Mouse (Mus musculus): ENCODE measurements around the gene Pou6f2. TPM values are rescaled to one million over a fixed set of nuclear protein-coding genes. Genes with fewer than 3 reads are reported as not detected.

The Pou6f2 gene
- under 1 TPM in 1 of 3 experiments, not detected in 2; 0.44 TPM for polyA plus RNA-seq (2017; shearing (Covaris generic))

DNA sequence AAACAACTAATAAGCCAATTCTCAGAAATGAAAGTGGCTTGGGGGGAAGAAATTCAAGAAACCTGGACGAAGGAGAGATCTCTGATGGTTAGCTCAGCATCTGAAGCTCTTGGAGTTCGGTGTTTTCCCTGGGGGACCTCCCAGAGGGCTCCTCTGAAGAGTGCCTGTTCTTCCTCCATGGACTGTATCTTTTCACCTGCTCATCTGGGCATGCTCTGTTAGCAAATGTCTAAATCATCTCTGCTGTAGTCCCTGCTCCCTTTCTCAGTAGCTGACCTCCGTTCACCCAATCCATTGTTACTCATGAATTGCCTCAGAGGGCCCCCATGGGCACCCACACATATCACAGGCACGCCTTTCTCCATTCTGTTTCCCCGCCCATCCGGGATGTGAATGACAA lies at the start of gene Pou6f2:
Gene Pou6f2, minus strand, starts transcription at position 101 of the 400 bp plus-strand sequence.
- no peak for ATAC-seq

DNA sequence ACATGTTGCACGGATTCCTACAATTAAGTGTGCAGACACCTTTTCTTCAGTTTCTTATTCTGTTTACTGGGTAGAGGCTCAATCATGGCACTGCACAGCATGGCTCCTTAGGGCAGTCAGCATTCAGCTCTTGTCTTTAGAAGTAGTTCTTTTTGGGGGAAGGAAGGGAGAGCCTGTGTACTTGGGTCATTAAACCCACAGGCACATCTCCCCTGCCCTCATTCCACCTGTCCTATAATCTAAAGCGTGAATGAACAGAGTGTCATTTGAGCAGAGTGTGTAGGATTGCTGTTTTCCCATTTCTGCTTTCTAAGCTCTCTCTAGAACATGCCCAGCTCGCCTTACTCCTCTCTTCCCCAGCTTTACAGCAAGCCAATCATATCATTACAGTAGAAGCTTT lies 42.4 kb upstream of the Pou6f2 start:
- no peak for ATAC-seq

DNA sequence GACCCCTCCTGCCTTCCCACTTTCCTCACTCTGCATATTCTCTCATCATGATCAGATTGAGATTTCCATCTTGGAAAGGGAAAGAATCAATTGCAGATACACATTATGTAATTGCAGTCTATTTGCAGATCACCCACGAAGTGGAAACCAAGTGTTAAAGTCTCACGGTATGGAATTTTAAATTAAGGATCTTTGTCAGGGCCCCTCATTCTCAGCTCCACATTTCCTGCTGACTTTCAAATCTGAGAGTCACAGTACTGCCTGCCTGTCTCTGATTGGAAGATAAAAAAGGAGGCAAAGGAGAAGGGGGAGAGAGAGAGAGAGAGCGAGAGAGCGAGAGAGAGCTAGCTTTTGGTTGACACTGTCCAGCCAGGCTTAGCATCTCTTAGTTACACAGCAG lies 9.8 kb downstream of the Pou6f2 start:
- no peak for ATAC-seq

DNA sequence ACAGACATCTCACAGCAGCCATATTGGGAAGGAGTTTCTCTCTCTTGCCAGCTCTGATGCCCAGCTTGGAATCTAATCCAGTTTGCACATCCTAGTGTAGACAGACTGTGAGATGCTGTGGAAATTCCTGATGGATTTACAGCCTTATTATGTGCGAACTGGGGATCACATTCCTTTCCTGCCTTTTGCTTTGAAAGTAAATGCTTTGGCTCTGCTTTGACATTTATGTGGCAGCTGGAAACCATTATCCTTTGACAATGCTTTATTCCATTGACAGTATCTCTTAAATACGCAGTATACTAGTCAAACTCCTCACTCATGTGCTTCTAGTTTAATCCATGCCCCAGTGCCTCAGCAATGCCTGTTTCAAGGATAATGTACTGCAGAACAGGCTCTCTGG lies 34.1 kb downstream of the Pou6f2 start:
- ATAC-seq, result no peak

DNA sequence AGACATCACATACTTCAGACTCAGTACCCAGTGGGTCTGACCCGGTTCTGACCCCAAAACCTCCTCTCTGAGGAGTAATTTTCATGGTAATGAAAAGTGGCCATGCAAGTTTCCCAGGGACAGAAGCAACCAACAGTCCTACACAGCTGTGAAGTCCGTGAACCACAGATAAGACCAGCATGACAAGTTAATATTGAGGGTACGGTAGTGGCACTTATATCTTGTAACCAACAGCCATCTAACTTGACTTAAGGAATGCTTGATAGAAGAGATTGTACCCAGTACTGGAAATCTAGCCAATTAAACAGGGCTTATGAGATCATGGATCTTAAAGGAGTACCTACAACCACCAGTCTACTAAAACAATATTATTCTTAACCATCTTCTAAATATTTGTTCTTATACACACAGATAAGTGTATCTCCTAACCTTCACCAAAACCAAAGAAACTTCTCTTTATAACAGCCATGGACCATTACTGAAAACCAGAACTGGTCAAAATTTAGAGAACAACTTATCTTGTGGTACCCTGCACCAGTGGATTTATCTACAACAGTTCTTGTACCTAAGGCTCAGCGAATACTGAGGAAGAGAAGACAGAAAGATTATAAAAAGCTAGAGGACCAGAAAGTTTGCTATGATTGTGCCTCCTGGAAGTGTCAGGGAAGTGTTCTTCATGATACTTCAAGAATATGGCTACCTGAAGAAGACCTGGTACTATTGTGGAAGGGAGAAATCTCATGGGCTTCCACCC lies 52.7 kb downstream of the Pou6f2 start:
- ATAC-seq, result no peak

DNA sequence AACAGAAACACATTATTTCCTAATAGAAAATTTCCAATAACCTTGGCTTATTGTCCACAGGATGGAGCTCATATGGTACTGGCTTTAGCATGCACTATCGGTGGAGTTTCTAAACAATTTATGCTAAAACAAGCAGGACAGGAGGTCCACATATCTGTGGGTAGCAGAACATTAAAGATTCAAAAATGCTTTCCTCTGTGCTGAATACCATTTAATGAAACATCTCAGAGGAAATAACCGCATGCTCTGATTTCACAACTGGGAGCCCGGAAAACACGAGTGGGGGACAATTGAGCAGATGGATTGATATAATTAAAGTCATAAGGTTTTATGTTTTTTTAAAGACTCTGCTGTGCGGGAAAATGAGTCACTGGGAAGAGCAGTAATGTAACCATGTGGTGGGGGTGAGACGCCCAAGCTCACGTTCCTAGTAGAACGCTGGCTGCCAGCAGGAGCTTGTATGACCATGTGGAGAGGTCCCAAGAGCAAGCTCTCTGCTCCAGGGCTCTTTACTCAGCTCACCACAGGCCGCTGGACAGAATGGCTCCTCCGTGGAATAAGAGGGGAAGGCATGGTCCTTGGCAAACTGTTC lies 58.5 kb downstream of the Pou6f2 start:
- ATAC-seq, result no peak

DNA sequence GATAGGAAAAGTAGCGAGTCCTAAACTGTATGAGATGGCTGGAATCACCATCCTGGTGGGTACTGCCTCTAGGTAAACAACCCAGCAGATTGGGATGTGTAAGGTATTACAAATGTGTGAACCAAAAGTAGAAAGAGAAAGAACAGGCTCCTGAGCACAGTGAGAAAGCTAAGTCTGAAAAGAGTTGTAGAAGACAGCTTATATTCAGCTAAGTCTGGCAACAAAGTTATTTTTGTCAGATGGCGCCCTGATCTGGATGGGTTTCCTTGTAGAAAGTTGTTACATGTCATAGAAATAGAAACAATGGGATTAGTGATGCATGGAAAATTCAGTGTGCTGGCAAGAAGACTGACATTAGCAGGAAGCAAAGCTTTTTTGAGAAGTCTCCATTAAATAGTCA lies 59.5 kb downstream of the Pou6f2 start:
- ATAC-seq, result no peak

DNA sequence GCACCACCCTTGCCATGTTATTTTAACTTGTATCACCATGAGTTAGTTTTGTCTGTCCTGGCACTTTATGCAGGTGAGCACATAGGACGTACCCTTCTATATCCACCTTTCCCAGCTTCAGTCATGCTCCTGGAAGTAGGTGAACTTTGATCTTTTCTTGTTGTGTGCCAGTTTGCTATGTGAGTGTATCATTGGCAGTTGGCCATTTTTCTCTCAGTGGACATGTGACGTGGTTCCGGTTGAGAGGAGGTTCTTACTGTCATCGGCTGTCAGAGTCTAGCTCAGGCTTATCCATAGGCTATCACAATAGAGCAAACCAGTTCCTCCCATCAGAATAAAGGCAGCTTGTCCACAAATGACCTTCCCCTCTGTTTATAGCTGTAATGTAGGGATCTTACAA lies 63.5 kb downstream of the Pou6f2 start:
- no peak for ATAC-seq

DNA sequence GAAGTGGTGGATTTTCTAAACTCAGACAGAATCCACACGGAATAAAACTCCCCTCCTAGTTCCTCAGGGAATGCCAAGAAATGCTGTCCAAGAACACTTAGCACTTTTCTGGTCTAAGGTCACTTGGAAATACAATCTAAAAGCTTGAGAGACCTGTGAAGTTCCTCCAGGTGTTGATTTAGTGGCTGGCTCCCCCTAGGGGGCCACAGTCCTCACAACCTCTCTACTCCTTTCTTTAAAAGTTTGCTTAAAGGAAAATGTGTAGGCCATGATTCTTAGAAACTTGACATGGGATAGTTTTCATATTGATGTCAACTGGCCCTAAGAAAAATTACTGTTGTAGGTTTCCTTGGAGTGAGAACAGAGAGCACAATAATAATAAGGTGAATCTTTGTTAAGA lies 64.9 kb downstream of the Pou6f2 start:
- no peak for ATAC-seq

DNA sequence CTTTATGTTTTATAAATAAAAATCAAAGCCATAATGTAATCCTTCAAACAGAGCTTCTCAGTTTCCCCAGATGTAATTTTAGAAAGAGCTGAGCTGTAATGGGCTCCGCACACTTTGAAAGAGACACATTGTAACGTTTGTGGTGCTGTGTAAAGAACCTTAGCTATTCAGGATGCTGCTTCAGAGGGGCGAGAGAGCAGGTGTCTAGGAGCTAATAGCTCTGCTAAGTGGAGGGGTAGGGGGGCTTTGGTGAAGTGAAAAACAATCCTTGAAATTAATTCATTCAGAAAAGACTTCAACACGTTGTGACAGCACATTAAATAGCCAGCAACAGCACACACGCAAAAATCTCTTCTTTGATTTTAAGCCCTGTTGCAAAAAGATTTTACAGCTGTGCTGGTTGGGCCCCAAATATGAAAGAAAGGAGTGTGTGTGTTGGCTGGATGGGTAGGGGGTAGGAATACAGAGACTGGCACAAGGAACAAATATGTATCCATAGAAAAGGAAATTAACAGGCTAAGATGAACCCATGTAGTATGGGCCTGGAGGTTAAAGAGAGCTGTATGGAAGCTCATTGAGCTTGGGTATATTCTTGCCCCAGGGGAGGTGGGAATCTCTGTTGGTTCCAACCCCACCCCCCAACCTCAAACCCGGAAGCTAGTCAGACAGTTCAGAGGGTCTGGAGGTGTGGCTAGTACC lies 73.4 kb downstream of the Pou6f2 start:
- ATAC-seq, result no peak

DNA sequence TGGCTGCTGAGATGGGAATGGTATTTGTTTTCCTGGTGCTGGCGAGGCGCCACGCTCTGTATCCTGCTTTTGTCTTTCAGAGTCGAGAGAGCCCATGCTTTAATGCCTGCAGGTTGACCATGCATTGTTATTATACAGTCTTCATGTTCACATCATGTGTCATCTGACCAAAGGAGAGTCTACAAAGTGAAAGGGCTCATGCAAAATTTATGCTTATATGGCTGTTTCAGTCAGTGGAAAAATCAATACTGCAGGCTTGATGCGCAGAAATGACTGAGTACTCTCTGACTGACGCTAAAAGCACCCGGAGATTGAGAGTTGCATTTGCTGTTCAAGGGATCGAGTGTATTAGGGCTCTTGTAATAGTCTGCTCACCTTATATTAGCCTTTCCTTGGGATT lies 74.1 kb downstream of the Pou6f2 start:
- ATAC-seq, result no peak

DNA sequence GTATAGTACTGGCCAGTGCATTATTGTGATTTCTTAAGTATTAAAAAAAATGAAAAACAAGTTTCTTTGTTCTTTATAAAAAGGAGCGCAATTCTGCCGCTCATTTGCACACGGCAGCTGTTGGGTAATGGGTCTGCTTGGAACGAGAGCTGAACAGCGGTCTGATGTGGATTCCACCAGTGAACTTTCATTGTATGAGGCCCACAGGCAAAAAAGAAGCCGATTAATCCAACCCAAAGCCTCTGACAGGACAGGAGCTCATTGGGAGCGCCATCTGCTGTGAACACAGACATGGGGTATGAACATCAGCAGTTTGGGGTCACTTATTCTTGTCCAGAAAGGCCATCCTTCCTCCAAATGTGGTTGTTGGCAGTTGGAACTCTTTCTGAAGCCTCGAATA lies 84.9 kb downstream of the Pou6f2 start:
- ATAC-seq, result no peak

DNA sequence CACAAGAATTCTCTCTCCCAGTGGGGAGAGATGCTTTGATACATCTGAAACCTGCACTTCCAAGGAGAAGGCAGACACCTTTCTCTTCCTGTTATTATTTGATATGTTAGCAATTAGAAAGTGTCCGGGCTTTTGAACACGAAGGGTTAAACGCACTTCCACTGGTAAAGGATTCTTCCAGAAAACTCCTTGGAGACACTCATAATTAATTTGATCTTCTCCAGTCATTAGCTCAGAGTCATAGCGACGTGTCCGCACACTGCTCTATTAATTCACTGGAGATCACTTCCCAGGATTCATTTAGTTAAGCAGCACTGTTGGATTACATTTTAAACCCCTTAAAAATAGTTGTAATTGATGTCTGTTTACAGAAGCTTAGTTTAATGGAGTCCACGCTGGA lies 88.5 kb downstream of the Pou6f2 start:
- no peak for ATAC-seq

DNA sequence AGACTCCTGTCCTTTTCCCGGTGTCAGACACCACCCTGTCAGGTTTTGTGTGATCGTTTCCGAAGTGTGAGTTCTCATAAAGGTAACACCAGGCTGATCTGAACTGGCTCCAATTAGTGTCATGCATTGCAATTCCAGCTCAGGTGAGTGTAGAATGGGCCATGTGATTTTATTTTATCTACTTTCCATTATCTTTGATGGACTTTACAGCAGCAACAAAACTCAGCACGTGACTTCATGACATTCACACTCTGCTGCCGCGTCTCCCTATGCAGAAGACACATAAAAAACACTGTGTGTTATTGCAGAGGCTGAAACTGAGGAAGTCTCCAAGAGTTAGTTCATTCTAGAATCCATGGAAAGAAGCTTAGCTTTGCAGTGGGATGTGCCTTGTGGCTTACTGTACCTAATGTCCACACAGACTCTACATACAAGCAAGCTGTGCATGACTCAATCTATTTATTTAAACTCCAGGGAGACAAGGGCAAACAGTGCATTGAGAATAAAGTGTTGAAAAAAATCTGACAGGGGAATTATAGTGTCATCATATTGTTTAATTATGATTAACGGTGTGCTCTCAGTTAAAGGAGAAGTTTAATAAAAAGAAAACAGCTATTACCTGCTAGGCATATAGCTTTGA lies 90.9 kb downstream of the Pou6f2 start:
- no peak for ATAC-seq

DNA sequence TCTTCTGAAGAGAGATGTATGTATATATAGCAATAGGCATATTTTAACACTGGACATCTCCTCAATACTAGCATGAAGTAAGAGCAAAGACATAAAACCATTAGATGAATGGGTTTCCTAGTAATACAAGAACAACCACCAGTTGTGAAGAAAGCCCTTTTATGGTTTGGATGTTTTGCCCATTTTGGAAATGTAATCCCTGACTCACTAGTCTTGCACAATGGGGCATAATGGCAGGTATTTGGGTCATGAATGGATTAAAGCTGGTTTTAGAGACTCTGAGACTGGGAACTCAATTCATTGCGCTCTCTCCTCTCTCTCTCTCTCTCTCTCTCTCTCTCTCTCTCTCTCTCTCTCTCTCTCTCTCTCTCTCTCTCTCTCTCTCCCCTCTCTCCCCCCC lies 97.5 kb downstream of the Pou6f2 start:
- no peak for ATAC-seq

DNA sequence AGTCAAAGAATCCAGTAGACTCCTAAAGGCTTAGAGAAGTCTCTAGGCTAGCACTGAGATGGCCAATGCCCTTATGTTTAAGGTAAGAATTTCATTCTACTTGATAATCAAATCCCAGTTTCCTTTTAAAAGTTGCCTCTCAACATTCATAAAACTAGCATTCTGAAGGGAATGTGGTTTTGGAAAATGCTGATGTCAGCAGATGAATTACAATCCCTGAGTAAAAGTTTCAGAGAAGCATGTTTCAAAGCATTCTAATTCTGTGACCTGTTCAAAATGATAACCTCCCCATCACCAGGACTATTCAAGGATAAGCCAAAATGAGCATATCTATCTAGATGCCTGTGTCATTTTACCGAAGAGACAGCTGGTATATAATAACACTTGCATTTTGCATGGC lies 104.0 kb downstream of the Pou6f2 start:
- ATAC-seq, result no peak

DNA sequence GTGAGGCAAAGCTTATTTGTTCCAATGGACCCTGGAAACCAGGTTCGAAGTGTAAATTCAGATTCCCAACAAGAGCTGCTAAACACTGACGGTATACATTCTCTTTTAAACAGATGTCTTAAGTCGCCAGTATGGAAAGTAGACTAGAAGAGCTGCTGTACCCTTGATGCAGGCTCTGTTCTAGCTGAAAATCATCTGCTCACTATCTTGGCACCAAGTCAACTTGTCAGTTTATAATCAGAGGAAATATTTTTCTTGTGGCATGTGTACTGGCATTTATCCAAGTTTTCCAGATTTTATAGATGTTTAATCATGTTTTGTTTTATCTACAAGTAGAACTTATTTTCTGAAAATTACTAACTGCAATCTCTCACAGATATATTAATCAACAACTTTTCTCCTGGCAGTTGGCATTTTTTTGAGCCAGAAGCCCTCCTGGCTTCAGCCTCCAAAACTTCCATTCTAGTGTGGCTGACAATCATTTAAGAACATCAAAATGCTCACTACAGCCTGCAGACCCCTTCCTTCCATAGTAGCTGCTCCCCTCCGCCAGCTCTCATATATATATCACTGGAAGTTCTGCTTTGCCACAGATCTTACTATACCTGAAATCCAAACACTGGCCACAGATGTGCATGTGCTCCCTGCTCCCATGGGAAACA lies 107.1 kb downstream of the Pou6f2 start:
- ATAC-seq, result no peak

DNA sequence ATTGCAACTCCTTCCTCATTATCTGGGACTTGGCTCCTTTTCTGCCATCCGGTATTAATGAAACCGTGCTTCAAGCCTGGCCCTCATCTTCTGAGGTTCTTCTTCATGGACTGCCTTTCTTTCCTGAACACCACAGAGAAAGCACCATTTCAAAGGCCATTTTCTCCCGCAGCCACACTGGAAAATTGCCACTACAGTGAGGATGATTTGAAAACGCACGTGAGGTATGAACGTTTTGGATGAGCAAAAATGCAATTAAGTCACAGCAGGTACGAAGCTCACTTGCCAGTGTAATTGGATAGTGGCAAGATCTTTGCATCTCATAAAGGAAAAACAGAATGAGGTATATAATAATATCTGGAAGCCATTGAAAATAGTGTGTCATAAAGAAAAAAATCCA lies 110.0 kb downstream of the Pou6f2 start:
- no peak for ATAC-seq

DNA sequence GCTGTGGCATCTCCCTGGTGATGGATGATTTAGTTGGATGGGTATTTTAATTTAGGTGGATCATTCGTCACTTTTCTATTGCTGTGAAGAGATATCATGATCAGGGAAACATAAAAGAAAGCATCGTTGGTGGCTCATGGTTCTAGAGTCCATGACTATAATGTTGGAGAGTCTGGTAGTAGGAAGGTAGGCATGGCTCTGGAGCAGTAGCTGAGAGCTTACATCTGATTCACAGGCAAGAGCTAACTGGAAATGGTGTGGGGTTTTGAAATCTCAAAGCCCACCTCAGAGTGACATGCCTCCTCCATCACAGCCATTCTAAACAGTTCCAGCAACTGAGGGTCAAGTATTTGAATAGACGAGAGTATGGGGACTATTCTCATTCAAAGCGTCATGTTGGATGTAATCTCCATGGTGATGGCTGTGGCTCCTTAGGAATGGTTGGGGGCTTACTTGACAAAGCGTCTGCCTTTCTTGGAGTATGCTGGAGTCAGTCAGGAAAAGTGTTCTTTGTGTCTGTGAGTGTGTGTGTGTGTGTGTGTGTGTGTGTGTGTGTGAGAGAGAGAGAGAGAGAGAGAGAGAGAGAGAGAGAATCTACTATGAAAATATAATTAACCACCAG lies 115.0 kb downstream of the Pou6f2 start:
- ATAC-seq, result no peak

DNA sequence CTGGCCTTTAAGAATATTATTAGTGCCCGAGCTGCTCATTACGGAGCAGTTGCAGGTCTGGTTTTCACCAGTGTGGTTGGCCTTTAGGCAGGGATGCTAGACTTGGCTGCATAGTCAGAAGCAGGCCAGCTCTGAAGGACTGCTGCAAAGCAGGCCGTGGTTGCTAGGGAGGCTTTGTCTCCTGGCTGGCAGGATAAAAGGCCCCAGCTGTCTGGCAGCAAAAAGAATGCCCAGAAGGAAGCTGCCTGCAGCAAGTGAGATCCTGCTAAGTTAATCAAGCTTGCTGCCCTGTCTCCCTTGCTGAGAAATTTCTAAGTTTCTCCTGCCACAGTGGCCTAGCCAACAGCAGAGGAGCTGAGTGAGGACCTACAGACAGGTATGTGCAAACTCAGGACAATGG lies 116.4 kb downstream of the Pou6f2 start:
- ATAC-seq, result no peak

DNA sequence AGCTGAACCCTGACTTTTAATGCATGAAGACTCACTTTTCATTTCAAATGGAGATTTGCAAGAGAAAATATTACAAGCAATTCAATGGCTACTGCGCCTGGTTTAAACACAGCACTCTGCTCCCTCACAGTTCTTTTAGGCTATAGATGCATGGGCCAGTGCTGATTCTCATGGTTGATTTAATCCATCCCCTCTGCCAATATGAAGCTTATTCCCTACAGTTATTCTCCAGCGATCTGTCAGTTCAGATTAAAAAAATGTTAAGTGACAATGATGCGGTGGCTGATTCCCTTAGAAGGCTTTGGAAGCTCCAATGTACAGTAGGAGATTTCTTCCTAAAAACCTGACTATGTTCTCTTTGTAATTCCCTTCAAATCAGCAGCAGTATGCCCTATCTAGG lies 144.4 kb downstream of the Pou6f2 start:
- no peak for ATAC-seq

DNA sequence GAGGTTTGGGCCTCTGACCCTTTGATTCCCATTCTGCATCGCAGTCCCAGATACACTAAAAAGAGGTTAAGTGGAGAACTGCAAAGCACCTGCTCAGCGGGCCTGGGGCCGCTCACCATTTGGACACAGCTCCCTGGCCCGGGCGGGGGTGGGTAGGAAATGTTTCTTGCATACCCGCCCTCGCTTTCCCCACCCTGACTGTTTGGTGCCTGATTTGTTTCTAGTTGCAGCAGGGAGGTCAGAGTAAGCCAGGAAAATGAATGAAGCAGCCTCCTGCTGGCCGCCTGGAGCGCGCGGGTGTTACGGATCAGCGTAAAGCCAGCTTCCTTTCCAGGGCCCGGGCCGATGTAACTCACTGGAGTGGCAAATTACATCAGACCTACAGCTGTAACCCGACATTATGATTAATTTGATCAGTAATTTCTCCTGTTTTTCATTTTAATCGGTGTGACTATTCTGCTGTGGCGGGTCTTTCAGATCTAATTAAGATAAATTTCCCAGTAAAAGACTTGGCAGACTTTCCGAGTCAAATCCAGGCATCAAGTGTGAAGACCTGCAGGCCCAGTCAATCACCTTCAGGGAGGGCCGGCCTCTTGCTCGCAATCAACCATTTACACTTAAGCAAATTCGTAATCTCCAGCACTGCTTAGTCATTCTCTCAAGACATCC lies 178.8 kb downstream of the Pou6f2 start:
- ATAC-seq, result no peak

Measured in inflammation-experienced regulatory T-cells, adult 6 months (primary cell).